Mouse (Mus musculus): Measurements from ENCODE around the gene Pgd. TPM values are rescaled to one million over a fixed set of nuclear protein-coding genes. Genes with fewer than 3 reads are reported as not detected.

Pgd gene
- polyA plus RNA-seq, 1 experiment, result 98.7 TPM

DNA sequence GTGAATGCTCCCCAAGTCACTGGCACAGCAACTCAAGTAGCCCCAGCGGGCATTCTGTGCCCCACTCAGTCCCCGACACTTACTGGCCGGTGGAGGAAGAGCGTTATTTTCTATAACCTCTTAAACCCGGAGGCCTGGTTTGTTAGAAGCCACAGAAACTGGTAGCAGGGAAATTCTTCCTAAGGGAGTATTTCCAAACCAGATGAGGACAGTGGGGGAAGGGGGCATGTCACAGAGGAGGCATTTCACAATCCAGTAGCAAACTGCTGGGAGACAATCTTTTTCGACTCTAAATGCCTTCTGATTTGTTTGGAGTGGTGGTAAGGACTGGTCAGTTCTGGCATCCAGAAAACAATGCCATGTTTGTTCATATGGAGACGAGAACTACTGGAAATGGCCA, 12.6 kb upstream of the Pgd start:
- no peak for DNase-seq
- Histone ChIP-seq H3K4me3 (ENCODE audit: control insufficient read depth, insufficient read depth, low read length) (no peak overlapping the region), H3K27ac (ENCODE audit: control insufficient read depth, insufficient read depth, low read length) (no peak overlapping the region), H3K4me1 (replicated peaks; ENCODE audit: control insufficient read depth, insufficient read depth, low read length) (no peaks in the 10 kb centered on the region), H3K27me3 (ENCODE audit: control insufficient read depth, insufficient read depth, low read length) (no peaks in the 10 kb centered on the region), H3K36me3 (ENCODE audit: control insufficient read depth, insufficient read depth, low read length) (no peaks in the 10 kb centered on the region)
- no peak for TF ChIP-seq CTCF (IDR thresholded peaks at IDR 0.05; ENCODE audit: borderline replicate concordance, control insufficient read depth, extremely low read depth, insufficient read depth, low read length, poor library complexity)
- no peak for TF ChIP-seq POLR2A (IDR thresholded peaks at IDR 0.05; ENCODE audit: control insufficient read depth, extremely low read depth, insufficient read depth, low read length, poor library complexity)
- 91% methylated on average over 7 of the region's 7 CpGs for WGBS

- no peak for DNase-seq
- Histone ChIP-seq H3K27me3 (ENCODE audit: control insufficient read depth, insufficient read depth, low read length) (no peaks in the 10 kb centered on the region), H3K27ac (ENCODE audit: control insufficient read depth, insufficient read depth, low read length) (no peak overlapping the region), H3K4me1 (replicated peaks; ENCODE audit: control insufficient read depth, insufficient read depth, low read length) (no peaks in the 10 kb centered on the region), H3K36me3 (ENCODE audit: control insufficient read depth, insufficient read depth, low read length) (no peaks in the 10 kb centered on the region), H3K4me3 (ENCODE audit: control insufficient read depth, insufficient read depth, low read length) (no peak overlapping the region)
- TF ChIP-seq CTCF (IDR thresholded peaks at IDR 0.05; ENCODE audit: borderline replicate concordance, control insufficient read depth, extremely low read depth, insufficient read depth, low read length, poor library complexity) (no peak), POLR2A (IDR thresholded peaks at IDR 0.05; ENCODE audit: control insufficient read depth, extremely low read depth, insufficient read depth, low read length, poor library complexity) (no peak)
- WGBS, result 96% methylated on average over 7 of the region's 7 CpGs
Measured at GRCm38 (mm10) chr4:149178328-149178727, 11.8 kb upstream of the Pgd start.

GRCm38 (mm10) chr4:149177046-149177445, 10.5 kb upstream of the Pgd start:
- 94% methylated on average over 5 of the region's 5 CpGs for WGBS
- no peak for TF ChIP-seq CTCF (IDR thresholded peaks at IDR 0.05; ENCODE audit: borderline replicate concordance, control insufficient read depth, extremely low read depth, insufficient read depth, low read length, poor library complexity)
- TF ChIP-seq POLR2A (IDR thresholded peaks at IDR 0.05; ENCODE audit: control insufficient read depth, extremely low read depth, insufficient read depth, low read length, poor library complexity), result no peak

GRCm38 (mm10) chr4:149176645-149177044, 10.1 kb upstream of the Pgd start:
- no peak for TF ChIP-seq POLR2A (IDR thresholded peaks at IDR 0.05; ENCODE audit: control insufficient read depth, extremely low read depth, insufficient read depth, low read length, poor library complexity)
- no peak for TF ChIP-seq CTCF (IDR thresholded peaks at IDR 0.05; ENCODE audit: borderline replicate concordance, control insufficient read depth, extremely low read depth, insufficient read depth, low read length, poor library complexity)
- 93% methylated on average over 6 of the region's 6 CpGs for WGBS
- Histone ChIP-seq H3K27me3 (ENCODE audit: control insufficient read depth, insufficient read depth, low read length) (no peaks in the 10 kb centered on the region), H3K27ac (ENCODE audit: control insufficient read depth, insufficient read depth, low read length) (no peak overlapping the region), H3K4me1 (replicated peaks; ENCODE audit: control insufficient read depth, insufficient read depth, low read length) (no peaks in the 10 kb centered on the region), H3K36me3 (ENCODE audit: control insufficient read depth, insufficient read depth, low read length) (no peaks in the 10 kb centered on the region), H3K4me3 (ENCODE audit: control insufficient read depth, insufficient read depth, low read length) (no peak overlapping the region)
- no peak for DNase-seq

More at GRCm38 (mm10) chr4:149177046-149177445, 10.5 kb upstream of the Pgd start:
- no peaks in the 10 kb centered on the region for H3K4me1 ChIP-seq (replicated peaks; ENCODE audit: control insufficient read depth, insufficient read depth, low read length)
- no peak overlapping the region for H3K27ac ChIP-seq (ENCODE audit: control insufficient read depth, insufficient read depth, low read length)
- H3K27me3 ChIP-seq (ENCODE audit: control insufficient read depth, insufficient read depth, low read length), result no peaks in the 10 kb centered on the region
- H3K4me3 ChIP-seq (ENCODE audit: control insufficient read depth, insufficient read depth, low read length), result no peak overlapping the region
- no peak for DNase-seq
- H3K36me3 ChIP-seq (ENCODE audit: control insufficient read depth, insufficient read depth, low read length), result no peaks in the 10 kb centered on the region

DNA sequence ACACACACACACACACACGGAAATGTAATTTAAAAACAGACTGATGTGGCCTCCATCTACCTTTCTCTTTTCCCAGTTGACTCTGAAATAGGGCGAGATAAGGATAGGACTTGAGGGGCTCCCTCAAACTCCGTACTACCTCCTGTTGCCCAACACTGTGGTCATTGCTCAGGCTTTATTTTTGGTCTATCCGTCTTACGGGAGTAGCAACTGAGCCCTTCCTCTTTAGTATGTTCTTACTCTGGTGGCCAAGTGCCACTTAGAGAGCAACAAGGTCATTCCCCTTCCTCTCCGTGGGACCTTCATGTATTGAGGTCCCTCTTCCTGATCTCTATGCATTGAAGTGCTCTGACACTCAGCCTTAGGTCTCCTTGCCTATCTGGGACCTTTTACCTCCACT, 7.1 kb upstream of the Pgd start:
- no peaks in the 10 kb centered on the region for H3K36me3 ChIP-seq (ENCODE audit: control insufficient read depth, insufficient read depth, low read length)
- no peak for DNase-seq
- H3K4me3 ChIP-seq (ENCODE audit: control insufficient read depth, insufficient read depth, low read length), result no peak overlapping the region
- 85% methylated on average over 6 of the region's 6 CpGs for WGBS
- no peaks in the 10 kb centered on the region for H3K4me1 ChIP-seq (replicated peaks; ENCODE audit: control insufficient read depth, insufficient read depth, low read length)
- no peak for TF ChIP-seq CTCF (IDR thresholded peaks at IDR 0.05; ENCODE audit: borderline replicate concordance, control insufficient read depth, extremely low read depth, insufficient read depth, low read length, poor library complexity)
- TF ChIP-seq POLR2A (IDR thresholded peaks at IDR 0.05; ENCODE audit: control insufficient read depth, extremely low read depth, insufficient read depth, low read length, poor library complexity), result no peak
- H3K27ac ChIP-seq (ENCODE audit: control insufficient read depth, insufficient read depth, low read length), result no peak overlapping the region
- H3K27me3 ChIP-seq (ENCODE audit: control insufficient read depth, insufficient read depth, low read length), result no peaks in the 10 kb centered on the region

DNA sequence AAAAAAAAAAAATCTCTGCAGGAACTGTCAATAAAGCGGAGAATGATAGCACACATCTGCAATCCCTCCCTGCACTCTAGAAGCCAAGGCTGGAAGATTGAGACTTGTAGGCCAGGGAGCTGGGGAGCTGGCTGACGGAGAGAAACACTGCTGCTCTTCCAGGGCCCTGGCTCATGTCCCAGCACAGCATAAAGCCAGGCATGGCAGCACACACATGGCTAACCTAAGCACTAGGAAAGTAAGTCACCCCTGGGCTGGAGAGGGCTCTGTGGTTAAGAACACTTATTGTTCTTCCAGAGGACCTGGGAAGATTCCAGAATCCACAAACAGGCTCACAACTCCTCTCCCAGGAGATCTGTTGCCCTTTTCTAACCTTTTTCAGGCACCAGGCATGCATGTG, 6.1 kb upstream of the Pgd start:
- H3K27ac ChIP-seq (ENCODE audit: control insufficient read depth, insufficient read depth, low read length), result no peak overlapping the region

GRCm38 (mm10) chr4:149172083-149172482, 5.5 kb upstream of the Pgd start:
- Histone ChIP-seq H3K4me1 (replicated peaks; ENCODE audit: control insufficient read depth, insufficient read depth, low read length) (no peaks in the 10 kb centered on the region), H3K27ac (ENCODE audit: control insufficient read depth, insufficient read depth, low read length) (no peak overlapping the region), H3K36me3 (ENCODE audit: control insufficient read depth, insufficient read depth, low read length) (no peaks in the 10 kb centered on the region), H3K27me3 (ENCODE audit: control insufficient read depth, insufficient read depth, low read length) (no peaks in the 10 kb centered on the region), H3K4me3 (ENCODE audit: control insufficient read depth, insufficient read depth, low read length) (no peak overlapping the region)
- no peak for DNase-seq
- no peak for TF ChIP-seq POLR2A (IDR thresholded peaks at IDR 0.05; ENCODE audit: control insufficient read depth, extremely low read depth, insufficient read depth, low read length, poor library complexity)
- TF ChIP-seq CTCF (IDR thresholded peaks at IDR 0.05; ENCODE audit: borderline replicate concordance, control insufficient read depth, extremely low read depth, insufficient read depth, low read length, poor library complexity), result no peak
- WGBS, result 96% methylated on average over 5 of the region's 5 CpGs

More for the DNA sequence above, 6.1 kb upstream of the Pgd start:
- Histone ChIP-seq H3K4me3 (ENCODE audit: control insufficient read depth, insufficient read depth, low read length) (no peak overlapping the region), H3K4me1 (replicated peaks; ENCODE audit: control insufficient read depth, insufficient read depth, low read length) (no peaks in the 10 kb centered on the region), H3K36me3 (ENCODE audit: control insufficient read depth, insufficient read depth, low read length) (no peaks in the 10 kb centered on the region), H3K27me3 (ENCODE audit: control insufficient read depth, insufficient read depth, low read length) (no peaks in the 10 kb centered on the region)
- TF ChIP-seq CTCF (IDR thresholded peaks at IDR 0.05; ENCODE audit: borderline replicate concordance, control insufficient read depth, extremely low read depth, insufficient read depth, low read length, poor library complexity) (no peak), POLR2A (IDR thresholded peaks at IDR 0.05; ENCODE audit: control insufficient read depth, extremely low read depth, insufficient read depth, low read length, poor library complexity) (no peak)
- DNase-seq, result no peak
- WGBS, result 95% methylated on average over 2 of the region's 2 CpGs

All from thymus, adult 2 months (tissue).